Mouse (Mus musculus): ENCODE measurements around the gene Acta1.

DNA sequence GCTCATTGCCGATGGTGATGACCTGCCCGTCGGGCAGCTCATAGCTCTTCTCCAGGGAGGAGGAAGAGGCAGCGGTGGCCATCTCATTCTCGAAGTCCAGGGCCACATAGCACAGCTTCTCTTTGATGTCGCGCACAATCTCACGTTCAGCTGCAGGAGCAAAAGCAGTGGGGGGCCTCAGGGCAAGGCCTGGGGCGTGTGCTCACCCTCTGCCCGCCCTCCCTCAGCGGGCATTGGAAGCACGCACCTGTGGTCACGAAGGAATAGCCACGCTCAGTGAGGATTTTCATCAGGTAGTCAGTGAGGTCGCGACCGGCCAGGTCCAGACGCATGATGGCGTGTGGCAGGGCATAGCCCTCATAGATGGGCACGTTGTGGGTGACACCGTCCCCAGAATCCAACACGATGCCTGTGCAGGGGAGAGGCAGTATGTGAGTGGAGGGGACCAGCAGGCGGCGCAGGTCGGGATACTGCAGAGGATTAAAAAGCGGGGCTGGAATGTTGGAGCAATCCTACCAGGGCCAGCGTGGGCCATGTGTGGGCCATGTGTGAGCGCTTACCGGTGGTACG, 1.9 kb downstream of the Acta1 start:
- TF ChIP-seq CTCF (IDR thresholded peaks at IDR 0.05; ENCODE audit: control insufficient read depth, insufficient read depth, insufficient replicate concordance, low read depth, low read length) (no peak), POLR2A (IDR thresholded peaks at IDR 0.05; ENCODE audit: control insufficient read depth, low read depth, low read length) (no peak)

Measured in testis, adult 2 months (tissue).